Mouse (Mus musculus): Measurements from ENCODE around the gene Stat2.
"Not testable (repeated sequence)": the region's sequence is repeated elsewhere in the genome, so short reads cannot be mapped to it uniquely, and the experiment has no call there.

The Stat2 gene

GRCm38 (mm10) chr10:128258953-128259352 lies 11.4 kb upstream of the Stat2 start:
- no peak for DNase-seq (ENCODE audit: low spot score in 2 of 2)

GRCm38 (mm10) chr10:128259946-128260345 lies 10.4 kb upstream of the Stat2 start:
- DNase-seq (ENCODE audit: low spot score in 2 of 2), result no peak

- not testable (repeated sequence) for DNase-seq (ENCODE audit: low spot score in 2 of 2)
These were observed 10.0 kb upstream of the Stat2 start for GRCm38 (mm10) chr10:128260376-128260775.

- no peak for DNase-seq (ENCODE audit: low spot score in 2 of 2)
These were observed 8.1 kb upstream of the Stat2 start for GRCm38 (mm10) chr10:128262300-128262699.

- DNase-seq (ENCODE audit: low spot score in 2 of 2), result no peak
These were observed 6.7 kb upstream of the Stat2 start for GRCm38 (mm10) chr10:128263393-128264310.

- DNase-seq (ENCODE audit: low spot score in 2 of 2), result no peak
These were observed 2.0 kb upstream of the Stat2 start, which contains the start of gene Apof for GRCm38 (mm10) chr10:128268371-128268770. Apof (plus strand) TSS chr10:128268671.

- no peak for DNase-seq (ENCODE audit: low spot score in 2 of 2)
These were observed 1.0 kb upstream of the Stat2 start for GRCm38 (mm10) chr10:128269206-128269910.

GRCm38 (mm10) chr10:128270866-128271265 lies 507 bp downstream of the Stat2 start:
- no peak for DNase-seq (ENCODE audit: low spot score in 2 of 2)

GRCm38 (mm10) chr10:128271883-128272282 lies 1.5 kb downstream of the Stat2 start:
- DNase-seq (ENCODE audit: low spot score in 2 of 2), result no peak

GRCm38 (mm10) chr10:128272819-128273439 lies 2.6 kb downstream of the Stat2 start:
- DNase-seq (ENCODE audit: low spot score in 2 of 2), result not testable (repeated sequence)

GRCm38 (mm10) chr10:128275374-128275773 lies 5.0 kb downstream of the Stat2 start:
- not testable (repeated sequence) for DNase-seq (ENCODE audit: low spot score in 2 of 2)

GRCm38 (mm10) chr10:128278158-128278557 lies 7.8 kb downstream of the Stat2 start:
- no peak for DNase-seq (ENCODE audit: low spot score in 2 of 2)

GRCm38 (mm10) chr10:128280943-128281342 lies 10.6 kb downstream of the Stat2 start:
- no peak for DNase-seq (ENCODE audit: low spot score in 2 of 2)

- no peak for DNase-seq (ENCODE audit: low spot score in 2 of 2)
These were observed 11.3 kb downstream of the Stat2 start for GRCm38 (mm10) chr10:128281682-128282081.

- no peak for DNase-seq (ENCODE audit: low spot score in 2 of 2)
These were observed 12.6 kb downstream of the Stat2 start for GRCm38 (mm10) chr10:128282886-128283450.

GRCm38 (mm10) chr10:128283604-128284579 lies 13.5 kb downstream of the Stat2 start:
- DNase-seq (ENCODE audit: low spot score in 2 of 2), result peak in 1 of 2 experiments; percentile 71

GRCm38 (mm10) chr10:128290594-128290993 lies 20.2 kb downstream of the Stat2 start:
- not testable (repeated sequence) for DNase-seq (ENCODE audit: low spot score in 2 of 2)

GRCm38 (mm10) chr10:128296370-128297090 lies 26.2 kb downstream of the Stat2 start:
- no peak for DNase-seq (ENCODE audit: low spot score in 2 of 2)

- no peak for DNase-seq (ENCODE audit: low spot score in 2 of 2)
These were observed 26.9 kb downstream of the Stat2 start for GRCm38 (mm10) chr10:128297221-128297620.

GRCm38 (mm10) chr10:128297622-128298021 lies 27.3 kb downstream of the Stat2 start:
- no peak for DNase-seq (ENCODE audit: low spot score in 2 of 2)

Measured in thymus, postnatal 10 days (tissue).